Comparison of ENCODE assay signal across 8 mouse cellular contexts in the genomic region with DNA sequence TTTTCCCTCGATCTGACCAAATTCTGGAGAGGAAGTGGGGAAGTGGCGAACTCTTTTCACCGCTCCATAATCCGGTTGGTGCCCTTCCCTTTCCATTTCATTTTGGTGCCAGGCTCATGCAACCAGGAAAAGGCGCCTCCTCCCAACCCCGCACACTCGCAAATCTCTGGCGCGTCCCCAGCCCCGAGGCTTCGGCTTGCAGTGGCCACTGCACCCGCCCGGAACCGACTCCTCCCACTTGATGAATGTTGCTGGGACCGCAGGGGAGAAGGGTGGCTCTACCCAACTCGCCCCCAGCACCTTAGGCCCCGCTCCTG. TPM values are rescaled to one million over a fixed set of nuclear protein-coding genes. Genes with fewer than 3 reads are reported as not detected.
DNase-seq lines count a peak whose midpoint lies in the region; ATAC-seq lines count a peak whose summit lies in the region.

No protein-coding gene starts in this region.

- H3K4me1 ChIP-seq in neural tube, embryonic 11.5 days (ENCODE audit: control insufficient read depth, insufficient read depth, low read length) = peaks cover 15% of the 10 kb centered on the region
- H3K4me1 ChIP-seq in limb, embryonic 13.5 days = peaks cover 25% of the 10 kb centered on the region
- H3K4me1 ChIP-seq in stomach, embryonic 16.5 days (ENCODE audit: control insufficient read depth, insufficient read depth, low read length) = peaks cover 18% of the 10 kb centered on the region

- peak overlapping the region; percentile 78 for H3K4me2 ChIP-seq in neural tube, embryonic 11.5 days (ENCODE audit: low read depth)
- peak overlapping the region; percentile 85 for H3K4me2 ChIP-seq in limb, embryonic 13.5 days (replicated peaks)
- peak overlapping the region; percentile 61 for H3K4me2 ChIP-seq in stomach, embryonic 16.5 days (ENCODE audit: low read depth, low read length)

- WGBS in neural tube, embryonic 11.5 days = under 1% methylated on average over 17 of the region's 17 CpGs
- 0% methylated on average over 17 of the region's 17 CpGs for WGBS in limb, embryonic 13.5 days
- 0% methylated on average over 17 of the region's 17 CpGs for WGBS in stomach, embryonic 16.5 days

- no peaks in the 10 kb centered on the region for H3K9me3 ChIP-seq in neural tube, embryonic 11.5 days (ENCODE audit: control insufficient read depth, low read length)
- H3K9me3 ChIP-seq in limb, embryonic 13.5 days = 0 out of 2 replicates have a peak, but pooled peaks cover 4% of the 10 kb centered on the region
- no peaks in the 10 kb centered on the region for H3K9me3 ChIP-seq in stomach, embryonic 16.5 days (replicated peaks; ENCODE audit: control insufficient read depth, low read length)

- peak; percentile 86 for DNase-seq in adrenal gland, postnatal 14 days
- no peak for DNase-seq in adrenal gland, adult 2 months
- no peak for DNase-seq in neural tube, embryonic 11.5 days (ENCODE audit: low spot score)
- no peak for DNase-seq in neural tube, embryonic 10.5 days (ENCODE audit: extremely low spot score, low spot score)
- no peak for DNase-seq in spleen, adult 12 weeks (ENCODE audit: low spot score)
- DNase-seq in cerebellum, adult 9-11 months = no peak

- H3K27me3 ChIP-seq in neural tube, embryonic 11.5 days (ENCODE audit: control insufficient read depth, insufficient read depth, low read length) = no peaks in the 10 kb centered on the region
- H3K27me3 ChIP-seq in limb, embryonic 13.5 days = no peaks in the 10 kb centered on the region
- no peaks in the 10 kb centered on the region for H3K27me3 ChIP-seq in stomach, embryonic 16.5 days (ENCODE audit: control insufficient read depth, insufficient read depth, low read length)

- H3K27ac ChIP-seq in neural tube, embryonic 11.5 days (ENCODE audit: low read depth, low read length) = peak overlapping the region; percentile 93
- H3K27ac ChIP-seq in limb, embryonic 13.5 days = peak overlapping the region; percentile 91
- peak overlapping the region; percentile 94 for H3K27ac ChIP-seq in stomach, embryonic 16.5 days (ENCODE audit: low read length)

- H3K4me3 ChIP-seq in neural tube, embryonic 11.5 days (ENCODE audit: low read depth, low read length) = peak overlapping the region; percentile 88
- peak overlapping the region; percentile 89 for H3K4me3 ChIP-seq in limb, embryonic 13.5 days
- H3K4me3 ChIP-seq in stomach, embryonic 16.5 days (replicated peaks; ENCODE audit: low read length) = peak overlapping the region; percentile 97

- H3K9ac ChIP-seq in neural tube, embryonic 11.5 days (ENCODE audit: low read length) = peak overlapping the region; percentile 69
- H3K9ac ChIP-seq in limb, embryonic 13.5 days = peak overlapping the region; percentile 82
- H3K9ac ChIP-seq in stomach, embryonic 16.5 days (ENCODE audit: low read length) = peak overlapping the region; percentile 79

- no peaks in the 10 kb centered on the region for H3K36me3 ChIP-seq in neural tube, embryonic 11.5 days (ENCODE audit: control insufficient read depth, insufficient read depth, low read length)
- peaks cover 4% of the 10 kb centered on the region for H3K36me3 ChIP-seq in limb, embryonic 13.5 days
- H3K36me3 ChIP-seq in stomach, embryonic 16.5 days (ENCODE audit: control insufficient read depth, insufficient read depth, low read length) = no peaks in the 10 kb centered on the region

- ATAC-seq in neural tube, embryonic 11.5 days (ENCODE audit: insufficient read depth, low FRiP score, low TSS enrichment) = no peak
- ATAC-seq in limb, embryonic 13.5 days (ENCODE audit: low FRiP score, low read depth) = no peak
- ATAC-seq in stomach, embryonic 16.5 days (ENCODE audit: insufficient read depth, low FRiP score) = no peak

RNA-seq across cellular contexts. Expression of a gene that starts 0.7 kb away (rescaled TPM):
- 23.1 and 30.8 TPM in 2 replicates for total RNA-seq in adrenal gland, postnatal 14 days (2021)
- total RNA-seq in adrenal gland, adult 2 months (2021) = 10 to 100 TPM; 15.3 to 25.3 TPM
- 24.1 and 31.9 TPM in 2 replicates for polyA plus RNA-seq in adrenal gland, adult 2 months (2012; rRNA removed)
- polyA plus RNA-seq in neural tube, embryonic 11.5 days (2014; fragmentation: Nextera tagmentation; extraction: Ambion mirVana) = 8.5 and 24.4 TPM in 2 replicates
- polyA plus RNA-seq in limb, embryonic 13.5 days (2015; fragmentation: Nextera tagmentation; extraction: Ambion mirVana) = 48.8 and 51.8 TPM in 2 replicates
- 32.1 TPM in 2 replicates for polyA plus RNA-seq in stomach, embryonic 16.5 days (2015; fragmentation: Nextera tagmentation; extraction: Ambion mirVana)

RNA-seq across cellular contexts. Expression of a gene that starts 0.7 kb away (rescaled TPM):
- total RNA-seq in adrenal gland, postnatal 14 days (2021) = 43.5 and 45.4 TPM in 2 replicates
- total RNA-seq in adrenal gland, adult 2 months (2021) = 10 to 100 TPM; 37.9 to 45.9 TPM
- 83.4 and 97.2 TPM in 2 replicates for polyA plus RNA-seq in adrenal gland, adult 2 months (2012; rRNA removed)
- 113 and 116 TPM in 2 replicates for polyA plus RNA-seq in neural tube, embryonic 11.5 days (2014; fragmentation: Nextera tagmentation; extraction: Ambion mirVana)
- polyA plus RNA-seq in limb, embryonic 13.5 days (2015; fragmentation: Nextera tagmentation; extraction: Ambion mirVana) = 83.5 and 89.7 TPM in 2 replicates
- polyA plus RNA-seq in stomach, embryonic 16.5 days (2015; fragmentation: Nextera tagmentation; extraction: Ambion mirVana) = 74.2 and 75.0 TPM in 2 replicates

RNA-seq across cellular contexts. Expression of a gene that starts 17.0 kb away (rescaled TPM):
- total RNA-seq in adrenal gland, postnatal 14 days (2021) = 57.2 and 60.3 TPM in 2 replicates
- total RNA-seq in adrenal gland, adult 2 months (2021) = 10 to 100 TPM; 50.2 to 72.7 TPM
- polyA plus RNA-seq in adrenal gland, adult 2 months (2012; rRNA removed) = 11.8 and 14.7 TPM in 2 replicates
- 131 and 134 TPM in 2 replicates for polyA plus RNA-seq in neural tube, embryonic 11.5 days (2014; fragmentation: Nextera tagmentation; extraction: Ambion mirVana)
- polyA plus RNA-seq in limb, embryonic 13.5 days (2015; fragmentation: Nextera tagmentation; extraction: Ambion mirVana) = 81.7 and 87.7 TPM in 2 replicates
- 47.4 and 47.5 TPM in 2 replicates for polyA plus RNA-seq in stomach, embryonic 16.5 days (2015; fragmentation: Nextera tagmentation; extraction: Ambion mirVana)

RNA-seq across cellular contexts. Expression of a gene that starts 28.4 kb away (rescaled TPM):
- 107 and 116 TPM in 2 replicates for total RNA-seq in adrenal gland, postnatal 14 days (2021)
- 100 to 1,000 TPM in 1 of 2 experiments, 10 to 100 TPM in 1; 63.8 to 107 TPM for total RNA-seq in adrenal gland, adult 2 months (2021)
- 79.1 and 102 TPM in 2 replicates for polyA plus RNA-seq in adrenal gland, adult 2 months (2012; rRNA removed)
- 41.4 and 41.5 TPM in 2 replicates for polyA plus RNA-seq in neural tube, embryonic 11.5 days (2014; fragmentation: Nextera tagmentation; extraction: Ambion mirVana)
- polyA plus RNA-seq in limb, embryonic 13.5 days (2015; fragmentation: Nextera tagmentation; extraction: Ambion mirVana) = 64.4 and 66.2 TPM in 2 replicates
- 56.6 and 60.3 TPM in 2 replicates for polyA plus RNA-seq in stomach, embryonic 16.5 days (2015; fragmentation: Nextera tagmentation; extraction: Ambion mirVana)

RNA-seq across cellular contexts. Expression of a gene that starts 28.5 kb away (rescaled TPM):
- total RNA-seq in adrenal gland, postnatal 14 days (2021) = 0.19 TPM in 2 replicates
- total RNA-seq in adrenal gland, adult 2 months (2021) = under 1 TPM; 0.17 to 0.20 TPM
- 0.09 TPM in 1 of 2 replicates, not detected in the other for polyA plus RNA-seq in adrenal gland, adult 2 months (2012; rRNA removed)
- polyA plus RNA-seq in neural tube, embryonic 11.5 days (2014; fragmentation: Nextera tagmentation; extraction: Ambion mirVana) = 0.13 TPM in 1 of 2 replicates, not detected in the other
- polyA plus RNA-seq in limb, embryonic 13.5 days (2015; fragmentation: Nextera tagmentation; extraction: Ambion mirVana) = not detected in 2 replicates
- polyA plus RNA-seq in stomach, embryonic 16.5 days (2015; fragmentation: Nextera tagmentation; extraction: Ambion mirVana) = 0.09 TPM in 1 of 2 replicates, not detected in the other
